Mouse (Mus musculus) heart, postnatal 14 days (tissue): ENCODE results near the gene Gprasp2. TPM values are rescaled to one million over a fixed set of nuclear protein-coding genes. Genes with fewer than 3 reads are reported as not detected.
"Not testable (repeated sequence)": the region's sequence is repeated elsewhere in the genome, so short reads cannot be mapped to it uniquely, and the experiment has no call there.

Experiments used
- DNase-seq, 2 experiments: peaks; one replicate each; pipeline ENCODE4 v3.0.0; 2021 to 2022
- intact Hi-C: fragments of 180-260 bp; cut with DNase I; formaldehyde crosslinking; loops from one replicate; pipeline ENCODE4 v1.15.1; 2025
- long read RNA-seq, 2 experiments: library from polyadenylated mRNA; stranded (forward); transcript quantifications; one replicate each; pipeline ENCODE4 v2.0.0; 2021
- total RNA-seq, 2 experiments: library from RNA; stranded (reverse); gene quantifications; 2 replicates each; pipeline ENCODE4 v1.2.3; 2021

Gene Gprasp2
- total RNA-seq: 1 to 10 TPM; 2.9 TPM
- long read RNA-seq, experiment 1, partial matches to known transcripts: 0 of 1 reads
- long read RNA-seq, experiment 1, other reads (novel, unspliced or antisense): 0 of 1 reads
- long read RNA-seq, experiment 2, partial matches to known transcripts: 2 of 7 reads
- long read RNA-seq, experiment 2, other reads (novel, unspliced or antisense): 5 of 7 reads

DNA sequence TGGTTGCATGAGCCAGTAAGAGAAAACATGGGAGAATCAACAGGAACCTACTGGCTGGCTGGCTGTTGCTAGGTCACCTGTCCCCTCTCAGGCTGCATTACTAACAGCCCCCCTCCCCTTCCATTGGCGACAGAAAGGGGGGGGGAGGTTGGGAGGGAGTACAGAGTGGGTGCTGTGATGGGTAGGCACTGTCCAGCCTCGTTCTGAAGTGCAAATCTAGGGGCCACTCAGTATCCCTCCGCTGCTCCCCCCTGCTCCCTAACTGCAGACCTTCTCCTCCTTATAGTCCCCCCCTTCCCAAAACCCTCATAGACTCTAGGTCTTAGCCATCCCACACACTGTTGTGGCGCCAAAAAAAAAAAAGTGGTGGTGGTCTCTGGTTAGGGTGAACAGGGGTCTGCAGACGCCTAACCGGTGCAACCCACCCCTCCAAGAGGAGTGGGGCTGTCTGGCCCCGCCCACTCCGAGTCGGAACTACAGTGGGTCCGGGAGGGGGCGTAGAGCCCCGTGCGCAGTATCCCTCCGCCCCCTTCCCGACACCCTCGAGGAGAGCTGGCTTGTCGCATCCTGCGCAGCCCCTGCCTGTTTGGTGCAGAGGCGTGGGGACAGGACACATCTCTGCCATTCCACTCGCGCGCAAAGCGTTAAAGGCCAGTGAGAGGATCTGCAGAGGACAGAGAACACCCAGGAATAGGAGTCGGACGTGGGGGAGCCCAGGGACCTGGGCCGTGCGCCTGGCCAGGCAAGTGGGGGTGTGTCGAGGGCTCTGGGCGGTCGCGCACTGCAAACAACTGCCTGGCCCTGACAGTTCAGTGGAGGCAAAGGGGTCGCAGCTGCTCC, at the start of gene Gprasp2:
TSS of gene Gprasp2 (plus strand) at position 514 of the 840 bp plus-strand sequence.
- peak; percentile 3 to 15 for DNase-seq
- intact Hi-C loops: not testable (repeated sequence)

DNA sequence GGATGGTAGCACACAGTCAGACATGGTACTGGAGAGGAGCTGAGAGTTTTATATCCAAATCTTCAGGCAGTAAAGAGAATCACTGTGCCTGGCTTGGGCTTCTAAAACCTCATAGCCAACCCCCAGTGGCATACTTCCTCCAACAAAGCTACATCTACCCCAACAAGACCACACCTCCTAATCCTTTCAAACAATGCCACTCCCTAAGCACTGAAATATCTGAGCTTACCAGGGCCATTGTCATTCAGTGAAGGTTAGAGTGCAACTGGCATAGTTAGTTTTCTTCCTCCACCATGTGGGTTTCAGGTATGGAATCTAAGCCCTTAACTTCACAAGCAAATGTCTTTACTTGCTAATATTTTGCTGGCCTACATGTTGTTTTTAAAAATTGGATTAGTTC, 47.3 kb upstream of the Gprasp2 start:
- no peak for DNase-seq
- intact Hi-C loops: loop anchor here (10.0 kb wide), 1 partner anchor 227 kb away; no protein-coding TSS in a partner anchor

DNA sequence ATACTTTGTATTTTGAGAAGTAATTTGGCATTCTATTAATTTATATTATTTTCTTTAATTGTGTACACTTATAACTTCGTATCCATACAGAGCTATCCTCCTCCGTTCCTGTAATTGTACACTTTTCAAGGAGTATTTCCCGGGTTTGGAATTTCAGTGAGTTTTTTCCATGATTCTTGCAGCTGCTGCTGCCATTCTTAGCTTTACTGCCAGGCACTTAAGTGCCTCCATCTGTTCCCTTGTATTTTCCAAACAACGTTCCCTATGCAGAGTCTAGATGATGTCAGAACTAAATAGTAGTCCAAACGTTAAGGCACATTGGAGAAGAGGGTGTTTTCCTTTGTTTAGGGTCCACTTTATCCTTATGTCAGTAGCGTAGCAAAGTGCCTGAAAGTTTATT, 46.5 kb upstream of the Gprasp2 start:
- DNase-seq: no peak
- intact Hi-C loops: loop anchor here (10.0 kb wide), 1 partner anchor 228 kb away; no protein-coding TSS in a partner anchor

DNA sequence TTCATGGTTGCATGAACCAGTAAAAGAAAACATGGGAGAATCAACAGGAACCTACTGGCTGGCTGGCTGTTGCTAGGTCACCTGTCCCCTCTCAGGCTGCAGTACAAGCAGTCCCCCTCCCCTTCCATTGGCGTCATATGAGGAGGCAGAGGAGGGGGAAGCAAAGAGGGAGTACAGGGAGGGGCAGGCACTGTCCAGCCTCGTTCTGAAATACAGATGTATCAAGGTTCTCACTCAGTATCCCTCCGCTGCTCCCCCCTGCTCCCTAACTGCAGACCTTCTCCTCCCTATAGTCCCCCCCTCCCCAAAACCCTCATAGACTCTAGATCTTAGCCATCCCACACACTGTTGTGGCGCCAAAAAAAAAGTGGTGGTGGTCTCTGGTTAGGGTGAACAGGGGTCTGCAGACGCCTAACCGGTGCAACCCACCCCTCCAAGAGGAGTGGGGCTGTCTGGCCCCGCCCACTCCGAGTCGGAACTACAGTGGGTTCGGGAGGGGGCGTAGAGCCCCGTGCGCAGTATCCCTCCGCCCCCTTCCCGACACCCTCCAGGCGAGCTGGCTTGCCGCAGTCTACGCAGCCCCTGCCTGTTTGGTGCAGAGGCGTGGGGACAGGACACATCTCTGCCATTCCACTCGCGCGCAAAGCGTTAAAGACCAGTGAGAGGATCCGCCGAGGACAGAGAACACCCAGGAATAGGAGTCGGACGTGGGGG, 43.1 kb upstream of the Gprasp2 start:
- intact Hi-C loops: loop anchor here (5.0 to 10.0 kb wide), 2 partner anchors 33 to 231 kb away; no protein-coding TSS in a partner anchor
- peak; percentile 8 to 36 for DNase-seq

DNA sequence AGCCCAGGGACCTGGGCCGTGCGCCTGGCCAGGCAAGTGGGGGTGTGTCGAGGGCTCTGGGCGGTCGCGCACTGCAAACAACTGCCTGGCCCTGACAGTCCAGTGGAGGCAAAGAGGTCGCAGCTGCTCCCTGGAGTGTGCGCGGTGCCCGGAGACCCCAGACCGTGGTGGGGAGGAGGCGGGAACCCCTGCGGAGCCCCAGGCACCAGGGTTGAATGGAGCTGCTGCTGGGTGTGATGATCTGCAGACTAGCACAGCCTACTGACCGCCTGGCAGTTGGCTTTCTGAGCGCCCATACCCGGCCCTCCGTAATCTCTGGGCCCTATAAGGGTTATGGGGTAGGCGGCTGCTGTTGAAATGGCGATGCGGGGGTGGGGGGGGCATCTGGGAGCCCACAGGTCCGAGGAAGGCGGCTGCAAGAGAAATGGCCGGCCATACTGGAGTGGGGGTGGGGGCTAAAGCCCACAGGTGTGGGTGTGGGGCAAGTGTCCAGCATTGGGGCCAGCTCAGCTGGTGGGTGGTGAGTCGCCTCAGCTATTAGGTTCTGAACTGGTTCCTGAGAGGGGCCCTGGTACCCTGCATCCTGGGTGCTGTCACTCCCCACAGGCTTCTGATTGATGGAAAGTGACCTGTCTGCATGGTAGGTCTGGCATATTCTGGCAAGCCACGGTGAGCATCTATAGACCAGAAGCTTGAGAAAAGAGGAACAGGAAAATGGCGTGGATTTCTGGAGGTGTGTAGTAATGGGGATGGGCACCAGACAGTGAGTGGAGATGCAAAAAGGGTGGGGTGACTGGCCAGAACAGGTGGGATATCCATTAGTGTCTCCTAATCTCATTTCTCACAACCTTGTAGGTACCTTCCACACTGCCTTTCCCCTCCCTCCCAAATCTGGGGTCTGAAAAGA, 42.3 kb upstream of the Gprasp2 start:
- peak in 1 of 2 experiments; percentile 1 for DNase-seq
- intact Hi-C loops: loop anchor here (5.0 to 10.0 kb wide), 2 partner anchors 34 to 232 kb away; no protein-coding TSS in a partner anchor

DNA sequence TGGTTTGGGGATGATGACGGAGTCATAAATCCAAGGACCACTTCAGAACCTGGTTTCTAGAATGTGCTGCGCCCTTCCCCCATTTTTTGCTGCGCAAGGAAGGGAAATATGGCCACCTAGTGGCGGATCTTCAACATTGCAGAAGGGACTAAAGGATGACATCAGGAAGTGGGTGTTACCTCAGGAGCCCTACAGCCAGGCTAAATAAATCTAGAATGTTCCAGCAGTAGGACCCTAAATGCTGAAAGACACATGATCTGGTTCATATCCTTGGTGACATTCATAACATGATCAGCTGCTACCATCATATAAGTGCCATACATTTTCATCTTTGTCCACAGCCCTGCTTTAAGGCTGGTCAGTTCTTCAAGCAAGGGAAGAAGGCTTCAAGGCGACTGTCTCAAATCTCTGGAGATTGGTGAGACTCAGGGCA, 41.6 kb upstream of the Gprasp2 start, which contains the start of gene Bhlhb9:
TSS of gene Bhlhb9 (plus strand) at position 383 of the 433 bp plus-strand sequence.
- intact Hi-C loops: loop anchor here (5.0 to 10.0 kb wide), 2 partner anchors 35 to 232 kb away; no protein-coding TSS in a partner anchor
- DNase-seq: peak; percentile 42 to 68

DNA sequence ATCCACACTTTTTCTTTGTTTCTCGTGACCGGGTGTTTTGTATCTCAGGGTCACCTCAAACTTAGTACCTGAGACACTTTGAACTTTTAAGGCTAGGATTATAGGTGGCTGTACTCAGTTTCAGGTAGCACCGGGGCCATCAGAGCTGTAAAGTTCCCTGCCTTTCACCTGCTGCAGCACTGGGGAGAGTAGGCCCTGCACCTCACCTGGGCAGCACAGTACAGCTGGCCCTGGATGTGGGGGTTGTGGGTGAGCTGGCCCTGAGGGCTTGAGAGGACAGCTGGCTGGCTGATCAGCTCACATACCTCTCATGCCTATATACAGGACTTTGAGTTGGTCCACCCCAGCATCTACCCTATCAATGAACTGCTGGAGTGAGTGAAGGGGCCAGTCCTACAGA, 34.7 kb upstream of the Gprasp2 start:
- DNase-seq: no peak
- intact Hi-C loops: loop anchor here (5.0 kb wide), 1 partner anchor 173 kb away; no protein-coding TSS in a partner anchor

DNA sequence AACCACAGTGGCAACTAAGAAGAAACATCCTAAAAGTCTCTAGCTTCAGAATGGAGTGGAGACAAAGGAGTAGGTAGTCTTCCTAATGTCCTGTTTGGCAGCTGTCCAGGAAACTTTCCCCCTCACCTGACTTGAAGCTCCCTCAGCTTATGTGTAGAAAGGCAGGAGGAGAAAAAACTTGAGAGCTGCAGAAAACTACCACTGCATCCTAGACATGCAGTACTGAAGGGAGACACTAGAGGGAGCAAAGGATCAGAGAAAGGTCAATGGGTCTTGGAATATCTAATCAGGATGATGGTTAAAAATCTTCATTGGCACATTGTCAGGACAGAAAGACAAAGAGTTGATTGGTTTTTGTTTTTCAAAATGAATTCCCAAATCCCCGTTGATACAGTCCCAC, 33.1 kb upstream of the Gprasp2 start:
- intact Hi-C loops: loop anchor here (5.0 kb wide), 1 partner anchor 157 kb away; no protein-coding TSS in a partner anchor
- peak; percentile 3 to 67 for DNase-seq

DNA sequence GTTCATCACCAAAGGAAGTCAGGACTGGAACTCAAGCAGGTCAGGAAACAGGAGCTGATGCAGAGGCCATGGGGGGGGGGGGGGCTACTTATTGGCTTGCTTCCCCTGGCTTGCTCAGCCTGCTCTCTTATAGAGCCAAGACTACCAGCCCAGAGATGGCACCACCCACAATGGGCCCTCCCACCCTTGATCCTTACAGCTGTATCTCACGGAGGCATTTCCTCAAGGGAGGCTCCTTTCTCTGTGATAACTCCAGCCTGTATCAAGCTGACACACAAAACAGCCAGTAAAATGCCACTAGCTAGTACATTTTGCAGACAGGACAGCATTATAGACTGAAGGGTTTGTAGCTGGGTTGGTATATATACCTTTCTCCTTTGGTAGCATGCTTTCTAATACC, 2.9 kb upstream of the Gprasp2 start:
- intact Hi-C loops, DNase-seq: not testable (repeated sequence)

DNA sequence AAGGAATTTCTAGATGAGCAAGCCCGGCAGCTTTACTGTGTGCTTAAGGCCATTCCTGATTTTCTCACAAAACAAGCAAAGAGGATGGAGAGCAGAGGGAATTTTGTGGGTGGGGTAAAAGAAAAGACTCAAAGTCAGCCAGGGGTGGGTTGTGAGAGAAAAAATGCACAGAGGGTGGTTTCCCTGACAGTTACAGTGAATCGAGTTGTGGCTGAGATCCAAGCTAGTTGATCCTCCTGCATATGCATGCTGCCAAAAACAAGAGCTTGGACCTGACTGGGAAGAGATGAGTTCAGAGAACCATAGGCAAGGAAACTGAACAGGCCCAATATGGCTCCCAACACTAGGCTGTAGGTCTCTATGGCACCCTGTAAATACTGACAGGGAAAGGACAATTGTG, 938 bp upstream of the Gprasp2 start:
- intact Hi-C loops: no loop called here
- no peak for DNase-seq

DNA sequence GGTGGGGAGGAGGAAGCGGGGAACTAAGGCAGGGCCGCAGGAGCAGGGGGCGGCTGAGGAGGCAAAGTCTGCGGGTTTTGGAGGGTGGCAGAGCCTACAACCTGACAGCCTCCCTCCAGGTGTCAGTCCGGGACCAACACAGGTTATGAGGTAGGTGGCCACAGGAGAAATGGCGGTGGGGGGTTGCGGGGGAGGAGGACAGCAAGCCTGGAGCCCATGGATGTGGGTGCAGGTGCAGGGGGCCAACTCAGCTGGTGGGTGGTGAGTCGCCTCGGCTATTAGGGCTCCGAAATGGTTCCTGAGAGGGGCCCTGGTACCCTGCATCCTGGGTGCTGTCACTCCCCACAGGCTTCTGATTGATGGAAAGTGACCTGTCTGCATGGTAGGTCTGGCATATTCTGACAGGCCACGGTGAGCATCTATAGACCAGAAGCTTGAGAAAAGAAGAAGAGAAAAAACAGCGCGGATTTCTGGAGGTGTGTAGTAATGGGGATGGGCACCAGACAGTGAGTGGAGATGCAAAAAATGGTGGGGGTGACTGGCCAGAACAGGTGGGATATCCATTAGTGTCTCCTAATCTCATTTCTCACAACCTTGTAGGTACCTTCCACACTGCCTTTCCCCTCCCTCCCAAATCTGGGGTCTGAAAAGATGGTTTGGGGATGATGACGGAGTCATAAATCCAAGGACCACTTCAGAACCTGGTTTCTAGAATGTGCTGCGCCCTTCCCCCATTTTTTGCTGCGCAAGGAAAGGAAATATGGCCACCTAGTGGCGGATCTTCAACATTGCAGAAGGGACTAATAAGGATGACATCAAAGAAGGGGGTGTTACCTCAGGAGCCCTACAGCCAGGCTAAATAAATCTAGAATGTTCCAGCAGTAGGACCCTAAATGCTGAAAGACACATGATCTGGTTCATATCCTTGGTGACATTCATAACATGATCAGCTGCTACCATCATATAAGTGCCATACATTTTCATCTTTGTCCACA, 860 bp downstream of the Gprasp2 start:
- intact Hi-C loops: not testable (repeated sequence)
- peak; percentile 12 to 46 for DNase-seq

DNA sequence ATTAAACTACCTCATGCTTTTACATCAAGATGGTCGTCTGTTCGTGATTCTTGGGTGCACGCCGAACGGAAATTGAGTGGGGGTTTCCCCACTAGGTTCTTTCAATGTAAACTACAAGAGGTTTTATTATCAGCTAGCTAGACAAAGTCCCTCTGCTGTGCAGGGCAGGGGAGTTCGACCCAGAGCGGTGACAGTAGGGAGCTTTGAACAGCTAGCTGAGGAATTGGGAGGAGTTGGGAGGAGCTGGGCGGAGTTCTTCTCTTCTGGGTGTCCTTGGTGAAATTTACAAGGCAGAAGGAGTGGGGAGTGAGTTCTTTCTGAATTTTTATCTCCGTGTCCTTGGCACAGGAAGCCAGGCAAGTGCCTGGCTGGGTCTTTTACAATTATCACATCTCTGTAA, 28.0 kb downstream of the Gprasp2 start:
- intact Hi-C loops, DNase-seq: not testable (repeated sequence)

DNA sequence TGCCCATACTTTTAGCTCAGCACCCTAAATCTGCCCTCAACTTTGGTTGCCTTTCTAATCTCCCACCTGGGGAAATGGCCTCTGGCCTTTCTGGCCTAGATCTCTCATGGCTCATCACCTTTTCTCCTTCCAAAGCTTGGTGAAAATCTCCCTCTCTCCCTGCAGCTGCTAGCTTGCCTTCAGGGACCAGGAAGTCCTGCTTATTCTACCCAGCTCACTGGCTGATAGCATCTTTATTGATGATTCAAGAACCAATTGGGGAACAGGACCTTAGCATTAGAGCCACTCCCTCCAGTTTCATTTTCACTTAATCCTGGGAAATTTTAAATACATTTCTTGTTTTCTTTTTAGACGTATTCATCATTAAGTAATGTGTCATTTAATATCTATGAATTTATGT, 37.8 kb downstream of the Gprasp2 start:
- intact Hi-C loops: no loop called here
- DNase-seq: no peak

DNA sequence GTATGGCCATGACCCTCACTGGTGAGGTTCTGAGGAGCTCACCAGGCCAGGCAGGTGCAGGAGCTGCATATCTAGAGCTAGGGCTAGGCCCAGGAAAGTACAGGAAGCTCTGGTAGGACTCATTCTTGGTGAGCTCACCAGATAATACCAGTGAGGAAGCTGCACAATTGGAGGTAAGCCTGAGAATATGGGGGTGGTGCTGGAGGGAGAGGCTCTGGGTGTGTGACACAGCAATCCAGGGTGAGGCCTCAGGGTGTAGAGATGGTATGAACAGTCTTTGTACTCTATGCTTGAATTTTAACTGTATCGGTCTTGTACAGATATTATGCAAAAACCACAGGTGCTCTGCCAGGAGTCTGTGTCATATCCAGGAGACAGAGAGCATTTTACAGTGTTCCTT, 40.8 kb downstream of the Gprasp2 start:
- intact Hi-C loops: no loop called here

DNA sequence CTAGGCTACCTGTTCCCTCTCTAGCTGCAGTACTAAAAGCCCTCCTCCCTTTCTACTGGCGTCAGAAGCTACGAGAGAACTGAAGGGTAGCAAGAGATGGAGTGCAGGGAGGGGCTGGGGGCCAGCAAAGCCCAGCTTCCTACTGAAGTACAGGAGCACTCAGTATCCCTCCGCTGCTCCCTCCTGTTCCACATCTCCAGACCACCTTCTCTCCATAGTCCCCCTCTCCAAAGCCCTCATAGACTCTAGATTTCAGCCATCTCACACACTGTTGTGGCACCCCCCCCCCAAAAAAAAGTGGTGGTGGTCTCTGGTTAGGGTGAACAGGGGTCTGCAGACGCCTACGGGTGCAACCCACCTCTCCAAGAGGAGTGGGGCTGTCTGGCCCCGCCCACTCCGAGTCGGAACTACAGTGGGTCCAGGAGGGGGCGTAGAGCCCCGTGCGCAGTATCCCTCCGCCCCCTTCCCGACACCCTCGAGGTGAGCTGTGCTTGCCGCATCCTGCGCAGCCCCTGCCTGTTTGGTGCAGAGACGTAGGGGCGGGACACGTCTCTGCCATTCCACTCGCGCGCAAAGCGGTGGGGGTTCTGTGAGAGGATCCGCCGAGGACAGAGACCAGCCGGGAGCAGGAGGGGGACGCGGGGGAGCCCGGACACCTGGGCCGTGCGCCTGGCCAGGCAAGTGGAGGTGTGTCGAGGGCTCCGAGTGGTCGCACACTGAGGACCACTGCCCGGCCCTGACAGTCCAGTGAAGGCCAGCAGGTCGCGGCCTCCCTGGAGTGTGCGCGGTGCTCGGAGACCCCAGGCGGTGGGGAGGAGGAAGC, 46.8 kb downstream of the Gprasp2 start:
- intact Hi-C loops: no loop called here
- DNase-seq: peak; percentile 55 to 63

More for the DNA sequence above, 40.8 kb downstream of the Gprasp2 start:
- DNase-seq: no peak

DNA sequence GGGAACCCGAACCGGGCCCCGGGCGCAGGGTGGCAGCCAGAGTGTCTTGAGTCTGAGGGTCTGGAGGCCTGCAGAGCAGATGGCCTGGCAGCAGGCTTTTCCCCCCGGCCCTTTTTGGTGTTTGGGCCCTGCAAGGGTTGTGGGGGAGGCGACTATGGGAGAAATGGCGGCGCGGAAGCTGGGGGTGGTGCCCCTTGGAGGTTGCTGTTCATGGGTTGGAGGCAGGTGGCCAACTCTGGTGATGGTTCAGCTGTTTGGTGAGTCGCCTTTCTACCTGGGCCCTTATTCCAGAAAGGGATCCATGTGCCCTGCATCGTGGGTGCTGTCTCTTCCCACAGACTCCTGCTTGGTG, 47.4 kb downstream of the Gprasp2 start:
- peak in 1 of 2 experiments; percentile 25 for DNase-seq
- intact Hi-C loops: no loop called here
